Comparison of ENCODE assay signal across 8 mouse cellular contexts in genomic region chr10:81545161-81545747, GRCm38 (mm10). TPM values are rescaled to one million over a fixed set of nuclear protein-coding genes. Genes with fewer than 3 reads are reported as not detected.
DNase-seq lines count a peak whose midpoint lies in the region; ATAC-seq and TF ChIP-seq lines count a peak whose summit lies in the region.

Gene Gna11, minus strand, starts transcription at chr10:81545190.

- H3K4me2 ChIP-seq in heart, embryonic 15.5 days: peak within 1 kb of the TSS; percentile 80
- peak within 1 kb of the TSS; percentile 88 for H3K4me2 ChIP-seq in liver, embryonic 14.5 days (ENCODE audit: low read depth)
- peak within 1 kb of the TSS; percentile 98 for H3K4me2 ChIP-seq in neural tube, embryonic 11.5 days (ENCODE audit: low read depth)
- peak within 1 kb of the TSS; percentile 98 for H3K4me2 ChIP-seq in stomach, postnatal 0 days (replicated peaks; ENCODE audit: low read depth)

- WGBS in forebrain, embryonic 10.5 days: 1% methylated on average over 59 of the region's 59 CpGs
- WGBS in heart, embryonic 15.5 days: under 1% methylated on average over 57 of the region's 59 CpGs
- WGBS in liver, embryonic 14.5 days (ENCODE audit: insufficient replicate concordance): 1% methylated on average over 59 of the region's 59 CpGs
- 1% methylated on average over 51 of the region's 59 CpGs for WGBS in neural tube, embryonic 11.5 days
- 2% methylated on average over 40 of the region's 59 CpGs for WGBS in stomach, postnatal 0 days

- TF ChIP-seq CTCF in liver, embryonic 14.5 days (IDR thresholded peaks at IDR 0.05; ENCODE audit: low read depth): no peak
- no peak for TF ChIP-seq CTCF in stomach, postnatal 0 days (IDR thresholded peaks at IDR 0.05; ENCODE audit: low read depth)

- peak within 1 kb of the TSS; percentile 94 for H3K27ac ChIP-seq in forebrain, embryonic 10.5 days
- peak within 1 kb of the TSS; percentile 76 for H3K27ac ChIP-seq in heart, embryonic 15.5 days
- H3K27ac ChIP-seq in liver, embryonic 14.5 days: peak within 1 kb of the TSS; percentile 91
- H3K27ac ChIP-seq in neural tube, embryonic 11.5 days (ENCODE audit: low read depth, low read length): peak within 1 kb of the TSS; percentile 60
- H3K27ac ChIP-seq in stomach, postnatal 0 days (replicated peaks): peak within 1 kb of the TSS; percentile 75

- 0 out of 2 replicates have a peak, but pooled peaks cover 6% of the 10 kb centered on the region for H3K27me3 ChIP-seq in forebrain, embryonic 10.5 days (ENCODE audit: poor library complexity, severe bottlenecking)
- H3K27me3 ChIP-seq in heart, embryonic 15.5 days: no peaks in the 10 kb centered on the region
- H3K27me3 ChIP-seq in liver, embryonic 14.5 days (ENCODE audit: control insufficient read depth, insufficient read depth, low read length): no peaks in the 10 kb centered on the region
- H3K27me3 ChIP-seq in neural tube, embryonic 11.5 days (ENCODE audit: control insufficient read depth, insufficient read depth, low read length): no peaks in the 10 kb centered on the region
- no peaks in the 10 kb centered on the region for H3K27me3 ChIP-seq in stomach, postnatal 0 days (ENCODE audit: control insufficient read depth, insufficient read depth, low read length)

- no peak for TF ChIP-seq EP300 in liver, embryonic 14.5 days (IDR thresholded peaks at IDR 0.05; ENCODE audit: low read depth)
- TF ChIP-seq EP300 in stomach, postnatal 0 days (optimal IDR thresholded peaks at IDR 0.05): no peak

- H3K36me3 ChIP-seq in forebrain, embryonic 10.5 days (replicated peaks): peaks cover 29% of the 10 kb centered on the region
- no peaks in the 10 kb centered on the region for H3K36me3 ChIP-seq in heart, embryonic 15.5 days
- H3K36me3 ChIP-seq in liver, embryonic 14.5 days (replicated peaks; ENCODE audit: control insufficient read depth, insufficient read depth, low read depth): no peaks in the 10 kb centered on the region
- no peaks in the 10 kb centered on the region for H3K36me3 ChIP-seq in neural tube, embryonic 11.5 days (ENCODE audit: control insufficient read depth, insufficient read depth, low read length)
- no peaks in the 10 kb centered on the region for H3K36me3 ChIP-seq in stomach, postnatal 0 days (ENCODE audit: control insufficient read depth, insufficient read depth, low read length)

- DNase-seq in CD8-positive naive resting alpha-beta T cell, adult 2 months (ENCODE audit: low read depth in 2 of 2, low spot score in 2 of 2): peak; percentile 99
- peak; percentile 96 for DNase-seq in c-Kit-positive CD71-negative TER-119-negative erythroid progenitor cells, embryonic 14.5 days (ENCODE audit: low read depth)
- peak; percentile 99 for DNase-seq in forebrain, embryonic 10.5 days (ENCODE audit: extremely low spot score, low spot score)
- peak; percentile 99 to 100 for DNase-seq in kidney, postnatal 25 days
- DNase-seq in liver, embryonic 14.5 days (ENCODE audit: low read depth in 3 of 3, low spot score in 3 of 3): peak; percentile 93 to 94 (median 94)
- peak; percentile 100 for DNase-seq in neural tube, embryonic 11.5 days (ENCODE audit: low spot score)
- peak; percentile 100 for DNase-seq in stomach, postnatal 0 days (ENCODE audit: low spot score)

- H3K9me3 ChIP-seq in forebrain, embryonic 10.5 days: no peaks in the 10 kb centered on the region
- no peaks in the 10 kb centered on the region for H3K9me3 ChIP-seq in heart, embryonic 15.5 days (replicated peaks)
- no peaks in the 10 kb centered on the region for H3K9me3 ChIP-seq in liver, embryonic 14.5 days (ENCODE audit: control insufficient read depth, low read length)
- H3K9me3 ChIP-seq in neural tube, embryonic 11.5 days (ENCODE audit: control insufficient read depth, low read length): no peaks in the 10 kb centered on the region
- H3K9me3 ChIP-seq in stomach, postnatal 0 days (ENCODE audit: control insufficient read depth, low read length): no peaks in the 10 kb centered on the region

- peak within 1 kb of the TSS; percentile 97 for H3K4me3 ChIP-seq in forebrain, embryonic 10.5 days
- H3K4me3 ChIP-seq in heart, embryonic 15.5 days: peak within 1 kb of the TSS; percentile 78
- peak within 1 kb of the TSS; percentile 71 to 78 for H3K4me3 ChIP-seq in liver, embryonic 14.5 days (ENCODE audit: insufficient read depth in 1 of 2, low read depth in 2 of 2, low read length in 2 of 2)
- peak within 1 kb of the TSS; percentile 85 for H3K4me3 ChIP-seq in neural tube, embryonic 11.5 days (ENCODE audit: low read depth, low read length)
- H3K4me3 ChIP-seq in stomach, postnatal 0 days (ENCODE audit: low read depth, low read length): peak within 1 kb of the TSS; percentile 90

- ATAC-seq in heart, embryonic 15.5 days (replicated peaks; ENCODE audit: insufficient number of reproducible peaks, insufficient read depth, low FRiP score, low read depth): peak; percentile 95
- peak; percentile 89 for ATAC-seq in liver, embryonic 14.5 days (ENCODE audit: insufficient read depth)
- ATAC-seq in neural tube, embryonic 11.5 days (ENCODE audit: insufficient read depth, low FRiP score, low TSS enrichment): peak; percentile 94
- peak; percentile 95 for ATAC-seq in stomach, postnatal 0 days (ENCODE audit: low FRiP score, low TSS enrichment)

- H3K9ac ChIP-seq in heart, embryonic 15.5 days: peak within 1 kb of the TSS; percentile 88
- H3K9ac ChIP-seq in liver, embryonic 14.5 days (replicated peaks): peak within 1 kb of the TSS; percentile 75
- H3K9ac ChIP-seq in neural tube, embryonic 11.5 days (ENCODE audit: low read length): peak within 1 kb of the TSS; percentile 88
- H3K9ac ChIP-seq in stomach, postnatal 0 days (ENCODE audit: low read length): peak within 1 kb of the TSS; percentile 88

- peaks cover 42% of the 10 kb centered on the region for H3K4me1 ChIP-seq in forebrain, embryonic 10.5 days
- H3K4me1 ChIP-seq in heart, embryonic 15.5 days (replicated peaks): peaks cover 36% of the 10 kb centered on the region
- peaks cover 17 to 34% of the 10 kb centered on the region in 2 experiments for H3K4me1 ChIP-seq in liver, embryonic 14.5 days (replicated peaks; ENCODE audit: control insufficient read depth in 2 of 2, insufficient read depth in 2 of 2, low read length in 1 of 2)
- peaks cover 25% of the 10 kb centered on the region for H3K4me1 ChIP-seq in neural tube, embryonic 11.5 days (ENCODE audit: control insufficient read depth, insufficient read depth, low read length)
- H3K4me1 ChIP-seq in stomach, postnatal 0 days (replicated peaks; ENCODE audit: control insufficient read depth, insufficient read depth): peaks cover 2% of the 10 kb centered on the region; the same call in 1 of the 2 replicates

RNA-seq across cellular contexts. Expression of gene Gna11, which starts in this region (rescaled TPM):
- polyA plus RNA-seq in forebrain, embryonic 10.5 days (2016; fragmentation: Nextera tagmentation; extraction: Ambion mirVana): 73.4 and 77.2 TPM in 2 replicates
- 52.1 and 64.1 TPM in 2 replicates for polyA plus RNA-seq in heart, embryonic 15.5 days (2015; fragmentation: Nextera tagmentation; extraction: Ambion mirVana)
- polyA plus RNA-seq in liver, embryonic 14.5 days (2012; rRNA removed): 14.8 and 17.0 TPM in 2 replicates
- polyA plus RNA-seq in liver, embryonic 14.5 days (2014; fragmentation: Nextera tagmentation; extraction: Ambion mirVana): 17.3 and 17.4 TPM in 2 replicates
- 74.6 and 78.8 TPM in 2 replicates for polyA plus RNA-seq in neural tube, embryonic 11.5 days (2014; fragmentation: Nextera tagmentation; extraction: Ambion mirVana)
- 62.5 and 70.7 TPM in 2 replicates for polyA plus RNA-seq in stomach, postnatal 0 days (2015; fragmentation: Nextera tagmentation; extraction: Ambion mirVana)

Comparison
In these comparisons a context has a peak if more than half of its experiments do, and no peak if none do; other contexts are left out.
1. Peak in every context shown above with its lines: DNase-seq, ATAC-seq, H3K4me3 ChIP-seq and H3K27ac ChIP-seq.